Mouse (Mus musculus) midbrain, embryonic 16.5 days (tissue): ENCODE data around the gene Arhgap15. TPM values are rescaled to one million over a fixed set of nuclear protein-coding genes. Genes with fewer than 3 reads are reported as not detected.

ENCODE experiments used
- ATAC-seq: fragments of 200-750 bp; cut with Nextera tagmentation; 2 replicates; pipeline ENCODE4 v1.8.0; 2017; ENCODE audit warnings: moderate TSS enrichment
- H3K27ac ChIP-seq: fragments of 300-500 bp; sonication (generic); 2 replicates; pipeline ENCODE4 v1.5.1; 2014; ENCODE audit warnings: mild to moderate bottlenecking, low read length, mixed read lengths
- H3K27me3 ChIP-seq: fragments of 300-500 bp; sonication (generic); 2 replicates; pipeline ENCODE4 v1.6.1; 2014; ENCODE audit warnings: low read depth, low read length, mixed read lengths; ENCODE audit not compliant: control insufficient read depth, insufficient read depth
- H3K36me3 ChIP-seq: fragments of 300-500 bp; sonication (generic); 2 replicates; pipeline ENCODE4 v1.6.1; 2014; ENCODE audit warnings: mild to moderate bottlenecking, low read length, moderate library complexity, mixed read lengths; ENCODE audit not compliant: control insufficient read depth, insufficient read depth
- H3K4me1 ChIP-seq: fragments of 300-500 bp; sonication (generic); 2 replicates; pipeline ENCODE4 v1.6.1; 2014; ENCODE audit warnings: mild to moderate bottlenecking, low read length, mixed read lengths; ENCODE audit not compliant: control insufficient read depth, insufficient read depth
- H3K4me2 ChIP-seq: fragments of 300-500 bp; sonication (generic); 2 replicates; pipeline ENCODE4 v1.6.1; 2014; ENCODE audit warnings: mild to moderate bottlenecking, low read length, mixed read lengths
- H3K4me3 ChIP-seq: fragments of 300-500 bp; sonication (generic); 2 replicates; pipeline ENCODE4 v1.5.1; 2014; ENCODE audit warnings: low read depth, mild to moderate bottlenecking, low read length, moderate library complexity, mixed read lengths
- H3K9ac ChIP-seq: fragments of 300-500 bp; sonication (generic); 2 replicates; pipeline ENCODE4 v1.6.1; 2014; ENCODE audit warnings: low read depth, low read length, mixed read lengths
- H3K9me3 ChIP-seq: fragments of 300-500 bp; sonication (generic); replicated peaks from 2 replicates; pipeline ENCODE4 v1.6.1; 2014; ENCODE audit warnings: mild to moderate bottlenecking, low read length, mixed read lengths; ENCODE audit not compliant: control insufficient read depth, poor library complexity, severe bottlenecking
- WGBS: fragments of 180-500 bp; shearing (Covaris S2); extraction: QIAGEN DNeasy Blood & Tissue Kit; methylation state at CpG from one replicate; pipeline ENCODE4 v1.1.7; 2014; 5-methylcytosine and 5-hydroxymethylcytosine counted together
- polyA plus RNA-seq: library from polyadenylated mRNA; unstranded; fragments of >200 nt; fragmentation: Nextera tagmentation; extraction: Ambion mirVana; gene quantifications from 2 replicates; pipeline ENCODE4 v1.2.1, GENCODE M21; 2015

Gene Arhgap15
- polyA plus RNA-seq, 1 experiment from 2014 or later, result 1.1 TPM

DNA sequence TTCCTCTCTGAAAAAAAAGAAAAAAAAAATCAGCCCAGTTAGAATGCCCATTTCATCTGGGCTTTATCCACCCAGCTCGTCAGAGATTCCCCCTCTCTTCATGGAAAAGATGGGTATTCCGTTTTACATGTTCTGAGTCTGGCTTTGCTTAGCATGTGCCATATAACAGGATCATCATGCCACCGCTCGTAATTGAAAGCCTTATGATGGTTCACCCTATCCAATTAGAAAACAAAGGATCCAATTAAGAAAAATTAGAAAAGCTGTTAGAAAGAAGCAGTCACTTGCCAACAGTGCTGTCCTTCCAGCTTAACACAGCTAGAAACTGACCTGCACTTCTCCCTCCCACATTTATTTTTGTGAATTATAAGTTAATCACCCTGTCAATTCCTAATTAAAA lies 640.9 kb downstream of the Arhgap15 start:
- WGBS, result 71% methylated on average over 4 of the region's 4 CpGs
- no peak for ATAC-seq
- Histone ChIP-seq H3K4me1 (no peaks in the 10 kb centered on the region), H3K27ac (no peak overlapping the region), H3K4me3 (no peak overlapping the region), H3K9ac (no peak overlapping the region), H3K4me2 (no peak overlapping the region), H3K9me3 (no peaks in the 10 kb centered on the region), H3K27me3 (no peaks in the 10 kb centered on the region; the same call in 1 of the 2 replicates), H3K36me3 (no peaks in the 10 kb centered on the region)

DNA sequence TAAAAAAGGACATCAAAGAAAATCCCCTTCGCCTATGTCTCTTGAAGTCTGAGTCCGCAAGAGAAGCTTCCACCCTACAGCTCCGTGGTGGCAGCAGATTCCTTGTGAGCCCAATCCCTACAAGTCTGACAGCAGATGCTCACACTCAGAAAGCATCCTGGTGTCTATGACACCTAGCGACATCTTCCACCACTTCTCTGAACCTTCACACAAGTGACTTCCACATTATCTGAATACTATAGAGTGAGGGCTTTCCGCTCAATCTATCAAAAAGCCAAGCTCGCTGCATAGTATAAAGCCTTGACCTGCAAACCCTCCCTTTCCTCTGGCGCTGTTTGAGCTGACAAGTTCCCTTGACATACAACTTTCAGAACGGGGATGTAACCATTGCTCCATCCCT lies 645.2 kb downstream of the Arhgap15 start:
- H3K9ac ChIP-seq, result no peak overlapping the region
- no peaks in the 10 kb centered on the region; the same call in 1 of the 2 replicates for H3K27me3 ChIP-seq
- no peaks in the 10 kb centered on the region for H3K36me3 ChIP-seq
- H3K27ac ChIP-seq, result no peak overlapping the region
- H3K4me1 ChIP-seq, result no peaks in the 10 kb centered on the region
- H3K4me3 ChIP-seq, result no peak overlapping the region
- no peaks in the 10 kb centered on the region for H3K9me3 ChIP-seq
- H3K4me2 ChIP-seq, result no peak overlapping the region
- 71% methylated on average over 8 of the region's 8 CpGs for WGBS
- no peak for ATAC-seq

DNA sequence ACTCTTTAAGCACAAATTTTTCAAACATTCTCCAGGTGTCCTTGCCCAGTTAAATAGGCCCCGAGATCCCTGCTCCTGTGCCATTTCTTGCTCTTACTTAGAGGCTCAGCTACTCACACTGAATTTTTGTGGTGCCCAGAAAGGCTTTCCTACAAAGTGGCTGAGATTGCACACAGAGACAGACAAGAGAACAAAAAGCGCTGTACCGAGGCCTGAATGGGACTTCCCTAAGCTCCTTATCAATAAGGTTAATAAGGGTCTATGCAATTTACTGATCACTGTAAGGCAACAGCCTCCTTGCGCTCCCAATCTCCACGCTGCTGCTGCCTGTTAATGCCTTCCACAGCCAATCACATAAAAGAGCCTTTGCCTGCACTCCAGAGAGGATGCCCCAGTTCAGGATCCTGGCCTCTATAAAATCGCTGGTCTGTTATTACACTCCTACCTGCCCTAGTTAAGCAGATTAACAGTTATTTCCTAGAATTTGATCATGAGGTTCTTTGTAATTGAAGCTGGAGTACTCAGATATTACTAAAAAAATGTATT lies 646.4 kb downstream of the Arhgap15 start:
- ATAC-seq, result peak; percentile 62; the same call in 1 of the 2 replicates

DNA sequence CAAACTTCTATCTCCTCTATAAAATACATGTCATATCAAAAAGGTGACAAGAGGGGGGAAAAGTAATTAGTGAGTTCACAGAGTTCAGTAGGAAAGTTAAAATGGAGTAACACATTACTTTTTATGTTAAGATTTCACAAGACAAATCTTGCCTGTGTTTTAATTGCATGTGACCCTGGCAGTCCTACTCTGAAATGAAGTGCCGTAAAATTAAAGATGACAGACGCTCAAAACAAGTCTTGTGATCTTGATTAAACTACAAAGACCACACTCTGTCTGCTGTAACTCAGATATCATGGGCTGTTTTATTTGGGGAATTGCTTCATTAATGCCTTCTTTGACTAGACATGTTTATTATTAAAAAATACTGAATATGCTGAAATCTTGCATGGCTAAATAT lies 647.0 kb downstream of the Arhgap15 start:
- no peaks in the 10 kb centered on the region for H3K9me3 ChIP-seq
- no peak overlapping the region for H3K4me2 ChIP-seq
- H3K27ac ChIP-seq, result no peak overlapping the region
- H3K36me3 ChIP-seq, result no peaks in the 10 kb centered on the region
- H3K4me3 ChIP-seq, result no peak overlapping the region
- ATAC-seq, result no peak; the same call in 1 of the 2 replicates
- no peak overlapping the region for H3K9ac ChIP-seq
- H3K27me3 ChIP-seq, result no peaks in the 10 kb centered on the region; the same call in 1 of the 2 replicates
- H3K4me1 ChIP-seq, result no peaks in the 10 kb centered on the region
- WGBS, result 52% methylated on average over 2 of the region's 2 CpGs

More for the DNA sequence above, 646.4 kb downstream of the Arhgap15 start:
- H3K36me3 ChIP-seq, result no peaks in the 10 kb centered on the region
- no peaks in the 10 kb centered on the region for H3K9me3 ChIP-seq
- H3K27me3 ChIP-seq, result no peaks in the 10 kb centered on the region; the same call in 1 of the 2 replicates
- H3K9ac ChIP-seq, result no peak overlapping the region
- no peaks in the 10 kb centered on the region for H3K4me1 ChIP-seq
- H3K4me3 ChIP-seq, result no peak overlapping the region
- peak overlapping the region; percentile 33; the same call in 1 of the 2 replicates for H3K4me2 ChIP-seq
- H3K27ac ChIP-seq, result no peak overlapping the region
- WGBS, result 8% methylated on average over 6 of the region's 6 CpGs

DNA sequence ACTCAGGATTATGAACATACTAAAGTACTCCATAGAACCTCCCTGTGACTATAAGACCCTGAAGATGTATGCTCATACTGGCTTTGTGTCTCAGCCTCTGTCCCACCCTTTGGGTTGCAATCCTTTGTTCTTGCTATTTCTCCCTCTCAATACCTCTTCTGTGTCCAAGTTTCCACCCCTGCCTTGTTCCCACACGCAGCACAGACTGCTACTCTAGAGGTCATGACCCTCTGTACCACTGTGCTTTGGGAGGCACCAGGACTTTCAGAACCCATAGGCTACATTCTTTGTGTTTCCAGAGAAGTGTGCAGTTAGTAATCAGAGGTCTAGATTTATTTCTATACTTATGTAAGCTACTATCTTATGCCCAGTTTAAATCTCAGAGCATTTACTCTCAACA lies 648.6 kb downstream of the Arhgap15 start:
- Histone ChIP-seq H3K27ac (no peak overlapping the region), H3K9me3 (no peaks in the 10 kb centered on the region), H3K4me1 (no peaks in the 10 kb centered on the region), H3K4me2 (no peak overlapping the region), H3K9ac (no peak overlapping the region), H3K4me3 (no peak overlapping the region), H3K36me3 (no peaks in the 10 kb centered on the region), H3K27me3 (no peaks in the 10 kb centered on the region; the same call in 1 of the 2 replicates)
- WGBS, result 8% methylated on average over 1 of the region's 1 CpGs
- ATAC-seq, result no peak

DNA sequence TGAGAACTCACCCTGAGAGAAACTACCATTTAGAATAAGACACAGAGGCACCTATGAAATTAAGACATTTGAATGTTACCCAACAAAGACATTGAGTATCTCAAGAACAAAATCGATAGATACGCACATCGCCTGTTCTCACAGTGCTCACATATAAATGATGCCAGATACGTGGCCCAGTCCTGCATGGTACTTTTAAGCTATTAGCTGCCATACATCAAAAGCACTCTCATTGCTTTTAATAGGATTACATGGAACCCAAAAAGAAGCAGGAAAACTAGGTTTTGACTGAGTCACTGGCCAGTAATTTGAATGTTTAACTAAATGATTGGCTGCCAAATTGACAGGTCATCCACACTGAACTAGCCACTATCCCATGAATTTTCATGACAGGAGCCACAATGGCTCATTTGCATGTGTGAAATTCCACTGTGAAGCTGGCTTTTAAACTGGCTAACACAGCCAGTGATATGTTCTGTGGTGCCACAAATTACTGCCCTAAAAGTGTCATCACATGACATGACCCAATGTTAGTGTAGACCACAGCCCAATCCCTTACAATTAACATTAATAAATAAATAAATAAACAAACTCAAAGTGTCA lies 649.2 kb downstream of the Arhgap15 start:
- Histone ChIP-seq H3K9me3 (no peaks in the 10 kb centered on the region), H3K4me1 (no peaks in the 10 kb centered on the region), H3K4me2 (no peak overlapping the region), H3K9ac (no peak overlapping the region), H3K27ac (no peak overlapping the region), H3K4me3 (no peak overlapping the region), H3K36me3 (no peaks in the 10 kb centered on the region), H3K27me3 (no peaks in the 10 kb centered on the region)
- WGBS, result 32% methylated on average over 4 of the region's 4 CpGs
- ATAC-seq, result no peak

DNA sequence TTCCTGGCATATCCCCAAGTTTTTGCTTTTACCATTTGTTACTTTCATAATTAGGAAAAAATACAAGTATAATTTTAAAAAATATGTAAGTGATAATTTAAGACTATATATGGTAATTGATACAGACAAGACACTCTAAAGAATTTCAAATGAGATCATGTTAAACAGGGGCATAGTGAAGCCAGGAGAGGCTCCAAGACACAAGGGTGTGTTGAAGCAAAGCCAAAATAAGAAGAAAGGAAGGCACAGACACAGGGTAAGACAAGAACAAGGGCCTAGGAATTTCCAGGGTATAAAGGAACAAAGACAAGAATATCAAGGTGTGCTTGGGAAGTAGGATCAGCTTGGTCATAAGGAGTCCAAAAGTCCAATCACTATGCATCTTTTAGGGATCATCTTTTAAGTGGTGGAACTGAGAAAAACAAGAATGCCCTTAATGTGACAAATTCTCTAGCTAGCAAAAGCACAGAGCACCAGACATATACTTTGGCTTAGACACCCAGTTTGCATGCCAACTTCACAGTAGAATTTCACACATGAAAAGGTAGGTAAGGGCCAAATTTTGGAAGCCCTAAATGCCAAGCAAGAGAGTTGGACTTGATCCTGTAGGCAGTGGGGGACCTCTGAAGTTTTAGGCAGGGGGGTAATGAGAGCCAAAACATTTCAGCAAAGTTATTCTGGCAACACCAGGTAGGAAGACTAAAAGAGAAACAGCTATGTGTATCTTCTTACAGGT lies 650.7 kb downstream of the Arhgap15 start:
- no peak for ATAC-seq
- no peak overlapping the region for H3K27ac ChIP-seq

DNA sequence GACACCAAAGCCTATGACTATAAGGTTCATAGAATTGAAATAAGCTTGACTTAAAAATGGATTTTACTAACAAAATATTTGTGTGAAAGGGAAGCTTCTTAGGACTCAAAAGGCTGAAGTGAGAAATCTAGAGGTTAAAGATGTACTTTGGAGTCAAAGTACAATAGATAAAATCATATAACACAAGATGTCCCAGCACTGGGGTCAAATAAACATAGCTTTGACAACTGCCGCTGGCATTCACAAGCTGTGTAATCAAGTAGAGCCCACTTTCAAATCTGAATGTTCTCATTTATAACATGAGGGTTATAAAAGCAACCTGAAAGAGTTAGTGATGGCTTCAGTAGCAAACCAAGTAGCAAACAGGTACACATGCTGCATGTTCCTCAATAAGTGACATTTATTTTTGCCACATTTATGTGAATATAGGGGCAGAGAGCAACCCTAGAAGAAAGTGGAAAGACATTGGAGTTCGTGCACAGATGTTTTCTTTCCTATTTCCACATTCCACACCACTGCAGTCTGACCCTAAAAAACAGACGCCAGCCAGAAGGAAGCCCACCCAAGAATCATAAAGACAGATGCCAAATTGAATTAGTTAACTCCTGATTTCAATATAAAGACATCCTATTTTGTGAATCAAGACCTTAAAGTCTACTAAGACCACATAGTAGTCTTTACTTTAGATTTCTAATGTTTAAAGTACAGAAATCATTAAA lies 653.2 kb downstream of the Arhgap15 start:
- 71% methylated on average over 3 of the region's 3 CpGs for WGBS
- Histone ChIP-seq H3K27me3 (no peaks in the 10 kb centered on the region), H3K4me2 (no peak overlapping the region), H3K9ac (no peak overlapping the region), H3K27ac (no peak overlapping the region), H3K9me3 (no peaks in the 10 kb centered on the region; the same call in 1 of the 2 replicates), H3K36me3 (no peaks in the 10 kb centered on the region), H3K4me3 (no peak overlapping the region), H3K4me1 (no peaks in the 10 kb centered on the region)
- no peak for ATAC-seq

More for the DNA sequence above, 650.7 kb downstream of the Arhgap15 start:
- Histone ChIP-seq H3K36me3 (no peaks in the 10 kb centered on the region), H3K9me3 (no peaks in the 10 kb centered on the region), H3K4me2 (no peak overlapping the region), H3K4me1 (no peaks in the 10 kb centered on the region), H3K4me3 (no peak overlapping the region), H3K27me3 (no peaks in the 10 kb centered on the region), H3K9ac (no peak overlapping the region)
